Mouse (Mus musculus): ENCODE measurements at regions not wholly inside any gene's neighbourhood (a gene's known extent, or its start where the extent isn't known, plus 50 kb on each side); places are given as distances from the start of the nearest gene placed in this dataset.

DNA sequence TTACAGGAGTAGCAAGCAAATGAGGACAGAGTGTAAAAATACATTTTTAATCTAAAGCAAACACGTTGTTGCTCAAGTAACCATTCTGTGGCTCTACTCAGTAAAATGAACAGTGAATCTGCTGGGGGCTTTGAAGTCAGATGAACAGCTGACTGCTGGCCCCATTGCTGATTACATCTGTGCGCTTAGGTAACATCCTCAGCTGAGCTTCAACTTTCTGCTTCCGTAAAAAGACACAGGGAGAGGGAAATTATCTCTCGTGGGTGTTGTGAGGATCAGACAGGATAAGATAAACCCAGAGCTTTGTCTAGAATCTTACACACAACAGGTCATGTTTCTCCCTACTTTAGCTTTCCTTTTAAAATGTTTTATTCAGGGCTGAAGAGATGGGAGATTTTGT lies 74.0 kb downstream of the Emp1 start:
- TF ChIP-seq CTCF (IDR thresholded peaks at IDR 0.05): no peak
- TF ChIP-seq EP300 (IDR thresholded peaks at IDR 0.05): no peak

All from lung, postnatal 0 days (tissue).